Mouse (Mus musculus): ENCODE measurements around the gene D16Ertd472e.

D16Ertd472e gene

GRCm38 (mm10) chr16:78490779-78491178 is 85.7 kb downstream of the D16Ertd472e start:
- no peak for DNase-seq (ENCODE audit: low spot score)

Data from testis, postnatal 10 days (tissue).